Mouse (Mus musculus) right cerebral cortex, postnatal 10 days (tissue): ENCODE measurements at regions not wholly inside any gene's neighbourhood (a gene's known extent, or its start where the extent isn't known, plus 50 kb on each side); places are given as distances from the start of the nearest gene placed in this dataset.
A peak's percentile ranks its signal among the peaks of the same experiment; 100 is the strongest.

Experiments used
- DNase-seq, 2 experiments: peaks; one replicate each; pipeline ENCODE4 v3.0.0; 2021; ENCODE audit warnings: low spot score in 2 of 2

- no peak for DNase-seq
Measured at GRCm38 (mm10) chr17:7680658-7681057, 146.4 kb downstream of the Fndc1 start.

- no peak for DNase-seq
Measured at GRCm38 (mm10) chr17:7679786-7680185, 147.3 kb downstream of the Fndc1 start.

GRCm38 (mm10) chr17:7678898-7679297 is 148.2 kb downstream of the Fndc1 start:
- no peak for DNase-seq

- DNase-seq = no peak
Measured at GRCm38 (mm10) chr17:7677796-7678195, 149.3 kb downstream of the Fndc1 start.

- DNase-seq = no peak
Measured at GRCm38 (mm10) chr17:7677301-7677700, 149.8 kb downstream of the Fndc1 start.

GRCm38 (mm10) chr17:7676776-7677175 is 150.3 kb downstream of the Fndc1 start:
- DNase-seq = no peak

GRCm38 (mm10) chr17:7674511-7674910 is 152.6 kb downstream of the Fndc1 start:
- DNase-seq = no peak

GRCm38 (mm10) chr17:7667826-7668225 is 159.3 kb downstream of the Fndc1 start:
- DNase-seq = no peak

- DNase-seq = no peak
Measured at GRCm38 (mm10) chr17:7666781-7667398, 160.2 kb downstream of the Fndc1 start.

GRCm38 (mm10) chr17:7666207-7666606 is 160.9 kb downstream of the Fndc1 start:
- DNase-seq = no peak

- no peak for DNase-seq
Measured at GRCm38 (mm10) chr17:7665686-7666085, 161.4 kb downstream of the Fndc1 start.

- DNase-seq = no peak
Measured at GRCm38 (mm10) chr17:7663896-7664880, 162.9 kb downstream of the Fndc1 start.

- no peak for DNase-seq
Measured at GRCm38 (mm10) chr17:7656503-7656902, 170.6 kb downstream of the Fndc1 start.

GRCm38 (mm10) chr17:7655966-7656365 is 171.1 kb downstream of the Fndc1 start:
- no peak for DNase-seq

GRCm38 (mm10) chr17:7654064-7654564 is 173.0 kb downstream of the Fndc1 start:
- DNase-seq = no peak

GRCm38 (mm10) chr17:7652037-7652436 is 175.1 kb downstream of the Fndc1 start:
- DNase-seq = no peak

- DNase-seq = no peak
Measured at GRCm38 (mm10) chr17:7650417-7650816, 176.7 kb downstream of the Fndc1 start.

GRCm38 (mm10) chr17:7644857-7645481 is 182.1 kb downstream of the Fndc1 start:
- DNase-seq = no peak

- DNase-seq = no peak
Measured at GRCm38 (mm10) chr17:7643640-7644039, 183.5 kb downstream of the Fndc1 start.

- peak in 1 of 2 experiments; percentile 33 for DNase-seq
Measured at GRCm38 (mm10) chr17:7642442-7642887, 184.6 kb downstream of the Fndc1 start.

GRCm38 (mm10) chr17:7634291-7634664 is 192.8 kb downstream of the Fndc1 start:
- DNase-seq = no peak
